Mouse (Mus musculus) forebrain, embryonic 15.5 days (tissue): ENCODE measurements at regions not wholly inside any gene's neighbourhood (a gene's known extent, or its start where the extent isn't known, plus 50 kb on each side); places are given as distances from the start of the nearest gene placed in this dataset.

ENCODE experiments used
- ATAC-seq: fragments of 200-750 bp; cut with Nextera tagmentation; replicated peaks from 2 replicates; pipeline ENCODE4 v1.8.0; 2017; ENCODE audit warnings: mild to moderate bottlenecking, moderate TSS enrichment, moderate library complexity
- H3K27ac ChIP-seq: fragments of 300-500 bp; sonication (generic); replicated peaks from 2 replicates; pipeline ENCODE4 v1.5.1; 2015; ENCODE audit warnings: mild to moderate bottlenecking, inconsistent platforms
- H3K27me3 ChIP-seq: fragments of 300-500 bp; sonication (generic); 2 replicates; pipeline ENCODE4 v1.6.1; 2015; ENCODE audit warnings: inconsistent platforms
- H3K36me3 ChIP-seq: fragments of 300-500 bp; sonication (generic); 2 replicates; pipeline ENCODE4 v1.6.1; 2015; ENCODE audit warnings: mild to moderate bottlenecking, inconsistent platforms
- H3K4me1 ChIP-seq: fragments of 300-500 bp; sonication (generic); 2 replicates; pipeline ENCODE4 v1.6.1; 2015; ENCODE audit warnings: inconsistent platforms
- H3K4me2 ChIP-seq: fragments of 300-500 bp; sonication (generic); replicated peaks from 2 replicates; pipeline ENCODE4 v1.6.1; 2015; ENCODE audit warnings: mild to moderate bottlenecking, inconsistent platforms
- H3K4me3 ChIP-seq: fragments of 300-500 bp; sonication (generic); 2 replicates; pipeline ENCODE4 v1.5.1; 2015; ENCODE audit warnings: mild to moderate bottlenecking, inconsistent platforms
- H3K9ac ChIP-seq: fragments of 300-500 bp; sonication (generic); replicated peaks from 2 replicates; pipeline ENCODE4 v1.6.1; 2015; ENCODE audit warnings: mild to moderate bottlenecking, inconsistent platforms
- H3K9me3 ChIP-seq: fragments of 300-500 bp; sonication (generic); 2 replicates; pipeline ENCODE4 v1.6.1; 2016; ENCODE audit warnings: inconsistent platforms
- WGBS: fragments of 180-500 bp; shearing (Covaris S2); methylation state at CpG from one replicate; pipeline ENCODE4 v1.1.7; 2015; ENCODE audit warnings: mixed read lengths; 5-methylcytosine and 5-hydroxymethylcytosine counted together

DNA sequence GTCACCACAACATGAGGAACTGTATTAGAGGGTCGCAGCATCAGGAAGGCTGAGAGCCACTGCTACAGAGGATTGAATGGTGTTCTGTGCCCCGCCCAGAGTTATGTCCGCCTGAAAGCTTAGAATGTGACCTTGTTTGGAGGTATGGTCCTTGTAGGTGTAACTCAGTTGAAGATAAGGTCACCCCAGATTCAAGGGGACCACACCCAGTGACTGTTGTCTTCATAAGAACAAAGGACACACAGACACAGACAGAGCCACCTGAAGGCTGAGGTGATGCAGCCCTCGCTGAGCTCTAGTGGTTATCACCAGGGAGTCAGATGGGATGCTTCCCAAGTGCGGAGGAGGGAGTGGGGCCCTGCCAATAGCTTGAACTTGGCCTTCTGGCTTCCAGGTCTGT lies 89.9 kb upstream of the 1600014C23Rik start:
- Histone ChIP-seq H3K9me3 (no peaks in the 10 kb centered on the region), H3K4me1 (peaks cover 8% of the 10 kb centered on the region; the same call in 1 of the 2 replicates), H3K36me3 (no peaks in the 10 kb centered on the region), H3K4me3 (no peak overlapping the region), H3K27ac (no peak overlapping the region), H3K4me2 (no peak overlapping the region), H3K27me3 (no peaks in the 10 kb centered on the region), H3K9ac (no peak overlapping the region)
- ATAC-seq = no peak
- WGBS = 91% methylated on average over 5 of the region's 5 CpGs

DNA sequence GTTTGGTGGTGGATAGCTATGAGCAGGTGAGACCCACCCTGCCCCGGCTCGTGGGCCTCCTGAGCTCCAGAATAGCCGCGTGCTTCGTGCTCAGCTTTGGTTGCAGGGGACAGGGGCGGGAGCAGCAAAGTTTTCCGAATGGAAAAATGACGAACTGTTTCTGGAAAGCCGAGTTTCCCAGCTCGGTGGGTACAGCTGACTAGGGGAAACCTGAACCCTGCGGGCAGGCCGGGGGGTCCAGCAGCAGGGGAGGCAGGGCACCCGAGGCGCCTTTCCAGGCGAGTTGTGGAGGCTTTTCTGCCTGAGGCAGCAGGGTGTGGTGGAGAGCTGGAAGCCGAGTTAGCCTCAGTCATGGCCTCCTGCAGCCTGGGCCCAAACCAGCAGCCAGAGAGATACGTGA lies 88.8 kb upstream of the 1600014C23Rik start:
- no peak for ATAC-seq
- Histone ChIP-seq H3K4me3 (no peak overlapping the region), H3K27me3 (no peaks in the 10 kb centered on the region), H3K27ac (no peak overlapping the region), H3K36me3 (no peaks in the 10 kb centered on the region), H3K9ac (no peak overlapping the region), H3K4me1 (peaks cover 8% of the 10 kb centered on the region; the same call in 1 of the 2 replicates), H3K4me2 (no peak overlapping the region), H3K9me3 (no peaks in the 10 kb centered on the region)
- WGBS = 89% methylated on average over 17 of the region's 17 CpGs

DNA sequence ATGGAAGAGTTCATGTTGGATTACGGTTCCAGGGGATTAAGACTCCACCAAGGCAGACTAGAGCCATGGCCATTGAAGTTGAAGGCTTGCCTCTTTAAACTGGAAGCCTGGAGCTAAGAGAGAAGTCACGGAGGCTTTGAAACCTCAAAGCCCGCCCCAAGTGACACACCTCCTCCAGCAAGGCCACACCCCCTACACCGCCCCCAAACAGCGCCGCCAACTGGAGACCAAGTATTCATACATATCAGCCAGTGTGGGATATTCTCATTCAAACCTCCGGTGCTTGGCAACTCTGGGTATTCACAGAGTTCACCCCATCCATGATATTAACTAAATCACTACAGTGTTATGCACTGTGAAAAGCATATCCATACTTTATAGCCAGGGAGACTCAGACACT lies 87.7 kb upstream of the 1600014C23Rik start:
- no peaks in the 10 kb centered on the region for H3K36me3 ChIP-seq
- no peak for ATAC-seq
- WGBS = 91% methylated on average over 7 of the region's 7 CpGs
- no peaks in the 10 kb centered on the region for H3K9me3 ChIP-seq
- peaks cover 8% of the 10 kb centered on the region; the same call in 1 of the 2 replicates for H3K4me1 ChIP-seq
- H3K4me2 ChIP-seq = no peak overlapping the region
- no peak overlapping the region for H3K27ac ChIP-seq
- H3K9ac ChIP-seq = no peak overlapping the region
- no peak overlapping the region for H3K4me3 ChIP-seq
- no peaks in the 10 kb centered on the region for H3K27me3 ChIP-seq

DNA sequence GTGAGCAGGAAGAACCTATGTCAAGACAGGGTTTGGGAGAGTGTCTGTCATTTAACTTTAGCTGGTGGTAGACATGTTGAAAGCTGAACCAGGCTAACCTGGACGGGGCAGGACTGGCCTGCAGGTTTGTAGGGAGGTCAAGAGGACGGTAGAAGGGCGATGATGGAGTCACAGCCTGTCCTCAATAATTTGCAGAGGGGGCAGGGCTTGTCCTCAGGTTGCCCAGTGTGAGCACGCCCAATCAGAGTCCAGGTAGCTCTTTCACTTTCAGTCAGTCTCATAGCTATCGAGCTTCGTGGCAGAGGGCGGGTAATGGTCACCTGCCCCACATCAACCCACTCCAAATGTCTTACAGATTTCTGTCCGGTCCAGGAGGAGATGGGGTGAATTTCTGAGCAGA lies 85.5 kb upstream of the 1600014C23Rik start:
- H3K27me3 ChIP-seq = no peaks in the 10 kb centered on the region
- no peak overlapping the region for H3K9ac ChIP-seq
- 90% methylated on average over 8 of the region's 8 CpGs for WGBS
- ATAC-seq = no peak
- no peaks in the 10 kb centered on the region for H3K36me3 ChIP-seq
- no peak overlapping the region for H3K27ac ChIP-seq
- no peaks in the 10 kb centered on the region for H3K9me3 ChIP-seq
- H3K4me1 ChIP-seq = no peaks in the 10 kb centered on the region
- no peak overlapping the region for H3K4me2 ChIP-seq
- no peak overlapping the region for H3K4me3 ChIP-seq

DNA sequence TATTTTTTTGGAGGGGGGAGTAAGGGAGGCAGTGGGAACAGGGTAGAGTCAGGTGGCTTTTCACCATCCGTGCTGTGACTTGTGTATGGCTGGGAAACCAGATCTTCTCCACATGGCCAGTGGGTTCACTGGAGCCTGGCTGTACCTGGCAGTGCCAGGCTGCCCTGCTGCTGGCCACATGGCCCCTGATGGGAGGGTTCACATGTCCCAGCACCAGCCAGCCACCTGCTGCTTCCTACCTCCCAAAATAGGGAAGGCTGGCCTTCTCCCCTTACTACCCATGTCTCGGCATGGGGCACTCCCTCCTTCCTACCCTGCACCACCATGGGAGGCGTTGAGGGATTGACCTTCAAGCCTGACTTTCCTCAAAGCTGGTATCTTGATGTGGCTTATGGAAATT lies 82.9 kb upstream of the 1600014C23Rik start:
- Histone ChIP-seq H3K9me3 (no peaks in the 10 kb centered on the region), H3K36me3 (no peaks in the 10 kb centered on the region), H3K4me2 (no peak overlapping the region), H3K4me3 (no peak overlapping the region), H3K27me3 (no peaks in the 10 kb centered on the region), H3K27ac (no peak overlapping the region), H3K9ac (no peak overlapping the region), H3K4me1 (no peaks in the 10 kb centered on the region)
- whole genome bisulfite sequencing = 85% methylated on average over 3 of the region's 3 CpGs
- no peak for ATAC-seq

DNA sequence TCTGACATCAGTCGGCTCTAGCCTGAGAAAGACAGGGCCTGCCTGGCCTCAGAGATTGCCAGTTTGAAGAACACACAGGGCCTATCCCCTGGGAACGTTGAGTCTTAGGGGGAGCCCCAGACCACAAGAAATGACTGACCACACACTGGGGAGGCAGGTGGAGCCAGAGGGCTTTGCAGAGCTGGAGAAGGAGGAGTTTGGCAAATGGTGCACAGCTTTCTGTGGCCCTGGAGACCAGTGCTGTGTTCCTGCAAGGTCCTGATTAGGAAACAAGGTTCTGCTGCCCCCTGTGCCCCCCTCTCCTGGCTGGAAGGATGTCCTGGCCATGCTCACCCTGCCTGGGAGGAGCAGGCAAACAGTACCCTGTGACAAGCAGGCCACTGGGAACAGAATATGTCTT lies 82.2 kb upstream of the 1600014C23Rik start:
- Histone ChIP-seq H3K4me2 (no peak overlapping the region), H3K27ac (no peak overlapping the region), H3K27me3 (no peaks in the 10 kb centered on the region), H3K4me3 (no peak overlapping the region), H3K4me1 (no peaks in the 10 kb centered on the region), H3K9me3 (no peaks in the 10 kb centered on the region), H3K9ac (no peak overlapping the region), H3K36me3 (no peaks in the 10 kb centered on the region)
- WGBS = 46% methylated on average over 2 of the region's 2 CpGs
- ATAC-seq = no peak

DNA sequence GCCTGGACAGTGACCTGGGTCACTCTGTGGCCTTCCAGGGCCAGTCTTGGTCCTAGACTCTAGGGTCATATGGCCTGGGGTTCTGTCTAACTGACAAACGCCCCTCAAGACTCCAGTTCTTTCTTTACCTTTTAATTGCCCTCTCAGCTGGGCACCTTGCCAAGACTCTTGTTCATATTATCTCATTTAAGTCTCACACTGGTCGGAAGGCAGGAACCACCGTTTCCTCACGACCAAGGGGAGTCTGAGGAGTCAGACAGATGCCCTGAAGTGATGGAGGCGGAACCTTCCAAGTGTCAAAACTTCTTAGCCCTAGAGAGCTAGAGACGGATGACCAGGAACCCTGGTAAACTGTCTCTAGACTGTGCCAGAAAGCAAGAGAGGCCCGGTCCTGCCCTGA lies 81.7 kb upstream of the 1600014C23Rik start:
- no peak overlapping the region for H3K4me2 ChIP-seq
- H3K9ac ChIP-seq = no peak overlapping the region
- H3K4me3 ChIP-seq = no peak overlapping the region
- no peaks in the 10 kb centered on the region for H3K36me3 ChIP-seq
- H3K9me3 ChIP-seq = no peaks in the 10 kb centered on the region
- WGBS = 36% methylated on average over 7 of the region's 7 CpGs
- no peaks in the 10 kb centered on the region for H3K27me3 ChIP-seq
- ATAC-seq = no peak
- no peaks in the 10 kb centered on the region for H3K4me1 ChIP-seq
- H3K27ac ChIP-seq = no peak overlapping the region

DNA sequence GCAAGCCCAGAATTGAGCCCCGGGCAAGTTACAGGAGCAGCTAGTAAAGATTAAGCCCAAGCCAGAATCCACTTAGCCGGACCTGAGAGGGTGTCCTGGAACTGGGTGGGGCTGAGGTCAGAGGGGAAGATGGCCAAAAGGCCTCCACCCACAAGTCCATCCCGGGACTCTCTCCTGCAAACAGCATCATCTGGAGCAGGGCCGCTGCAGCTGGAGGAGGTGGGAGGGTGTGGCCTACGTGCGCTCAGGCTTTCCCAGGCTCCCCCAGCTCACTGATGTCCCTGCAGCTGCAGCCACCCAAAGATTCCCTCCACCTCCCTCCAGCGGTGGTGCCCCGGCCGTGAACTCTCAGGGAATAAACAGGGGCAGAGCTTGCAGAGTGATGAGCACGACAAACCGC lies 80.9 kb upstream of the 1600014C23Rik start:
- ATAC-seq = no peak
- H3K4me1 ChIP-seq = no peaks in the 10 kb centered on the region
- no peak overlapping the region for H3K4me2 ChIP-seq
- no peak overlapping the region for H3K27ac ChIP-seq
- no peak overlapping the region for H3K9ac ChIP-seq
- no peaks in the 10 kb centered on the region for H3K9me3 ChIP-seq
- 32% methylated on average over 11 of the region's 11 CpGs for WGBS
- H3K36me3 ChIP-seq = no peaks in the 10 kb centered on the region
- no peaks in the 10 kb centered on the region for H3K27me3 ChIP-seq
- H3K4me3 ChIP-seq = no peak overlapping the region

DNA sequence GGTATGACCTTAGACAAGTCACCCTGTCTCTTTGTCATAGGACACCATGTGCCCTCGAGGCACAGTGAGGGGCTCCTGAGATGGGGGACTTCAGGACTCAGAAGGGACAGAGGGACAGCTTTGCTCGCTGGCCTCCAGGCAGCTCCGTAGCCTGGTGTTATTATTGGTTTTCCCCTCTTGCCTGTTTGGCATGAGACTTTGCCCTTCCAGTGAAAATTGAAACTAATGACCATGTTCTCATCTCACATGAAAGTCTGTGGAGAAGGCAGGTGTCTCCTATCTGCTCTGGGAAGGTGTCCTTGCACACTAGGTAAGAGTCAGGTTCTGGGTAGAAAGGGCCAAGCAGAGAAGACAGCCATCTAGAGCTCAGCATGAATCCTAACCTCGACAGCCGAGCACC lies 80.3 kb upstream of the 1600014C23Rik start:
- ATAC-seq = no peak
- Histone ChIP-seq H3K9ac (no peak overlapping the region), H3K27me3 (no peaks in the 10 kb centered on the region), H3K4me3 (no peak overlapping the region), H3K36me3 (no peaks in the 10 kb centered on the region), H3K4me1 (no peaks in the 10 kb centered on the region), H3K27ac (no peak overlapping the region), H3K9me3 (no peaks in the 10 kb centered on the region), H3K4me2 (no peak overlapping the region)
- WGBS = 61% methylated on average over 5 of the region's 5 CpGs

DNA sequence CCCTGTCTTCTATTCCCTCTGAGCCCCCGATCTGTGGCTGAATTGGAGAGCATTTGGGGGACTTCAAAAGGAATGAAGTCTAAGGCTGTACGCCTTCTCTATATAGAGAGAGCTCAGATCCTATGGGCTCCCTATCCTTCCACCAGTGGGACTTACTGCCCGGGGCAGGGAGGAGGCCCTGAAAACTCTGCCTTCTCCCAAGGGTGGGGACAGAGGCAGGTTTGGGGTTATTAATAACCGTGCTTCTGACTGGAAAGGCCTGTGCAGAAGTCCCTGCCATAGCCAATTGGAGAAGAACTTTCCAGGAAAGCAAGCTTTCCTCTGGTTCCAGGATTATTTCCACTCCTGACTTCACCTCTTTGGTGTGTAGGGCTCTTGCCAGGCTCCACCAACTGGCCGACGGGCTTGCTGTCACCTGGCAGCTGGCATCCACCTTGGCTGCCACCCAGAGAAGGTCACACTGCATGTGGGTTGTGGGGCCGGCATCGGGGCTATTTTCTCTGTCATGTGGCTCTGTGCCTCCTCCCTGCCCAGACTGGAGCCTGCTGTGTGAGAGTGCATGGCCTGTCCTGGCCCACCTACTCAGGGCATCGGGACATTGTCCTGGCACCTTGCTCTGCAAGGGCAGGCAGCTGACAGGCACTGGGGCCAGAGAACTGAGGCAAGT lies 78.8 kb upstream of the 1600014C23Rik start:
- Histone ChIP-seq H3K27ac (no peak overlapping the region), H3K4me2 (no peak overlapping the region), H3K9ac (no peak overlapping the region), H3K27me3 (no peaks in the 10 kb centered on the region), H3K4me3 (no peak overlapping the region), H3K36me3 (no peaks in the 10 kb centered on the region), H3K9me3 (no peaks in the 10 kb centered on the region), H3K4me1 (peaks cover 5% of the 10 kb centered on the region)
- no peak for ATAC-seq
- 78% methylated on average over 9 of the region's 9 CpGs for WGBS

DNA sequence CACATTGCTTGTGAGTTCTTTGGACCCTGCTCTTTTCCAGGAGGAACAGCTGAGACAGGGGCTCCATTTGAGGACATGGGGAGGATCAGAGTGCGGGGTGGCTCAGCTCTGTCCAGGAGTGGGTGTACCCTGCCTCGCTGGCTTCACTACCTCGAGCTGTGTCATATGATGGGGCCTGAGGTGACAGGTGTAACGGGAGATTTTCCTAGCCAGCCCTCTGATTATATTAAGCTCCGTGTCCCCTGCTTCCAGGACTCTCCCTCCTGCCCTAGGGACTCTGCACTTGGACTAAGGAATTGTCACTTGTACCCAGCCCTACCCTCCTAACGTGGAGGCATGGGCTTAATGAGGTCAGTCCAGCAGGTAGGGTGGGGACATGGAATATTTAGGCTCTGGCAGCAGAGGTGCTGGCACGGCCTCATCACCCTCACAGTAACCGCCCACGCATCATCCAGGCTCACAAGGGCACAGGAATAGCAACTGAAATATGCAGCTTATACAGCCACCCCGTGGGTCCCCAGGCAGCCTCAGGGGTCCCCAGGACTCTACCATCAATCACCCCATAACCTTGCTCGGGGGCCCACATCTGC lies 78.1 kb upstream of the 1600014C23Rik start:
- 82% methylated on average over 11 of the region's 11 CpGs for WGBS

DNA sequence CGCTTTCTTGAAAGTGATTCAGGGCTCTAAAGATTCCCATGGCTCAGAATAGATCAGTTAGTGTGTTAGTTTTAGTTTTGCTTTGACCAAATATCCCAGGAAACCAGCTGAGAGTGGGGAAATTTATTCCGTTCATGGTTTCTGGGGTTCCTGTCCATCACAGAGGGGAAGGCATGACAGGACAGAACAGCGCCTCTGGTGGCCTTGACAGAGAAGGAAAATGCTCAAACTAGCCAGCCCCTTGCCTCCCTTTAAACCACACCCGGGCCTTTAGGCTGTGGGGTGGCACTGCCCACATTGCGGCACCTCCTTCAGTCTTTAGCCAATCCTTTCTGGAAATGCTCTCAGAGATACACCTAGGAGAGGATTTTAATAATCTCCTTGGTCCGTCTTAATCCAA lies 76.1 kb upstream of the 1600014C23Rik start:
- peaks cover 24% of the 10 kb centered on the region for H3K4me1 ChIP-seq
- no peak overlapping the region for H3K4me3 ChIP-seq
- no peak overlapping the region for H3K9ac ChIP-seq
- no peak overlapping the region for H3K4me2 ChIP-seq
- H3K27ac ChIP-seq = no peak overlapping the region
- no peaks in the 10 kb centered on the region for H3K36me3 ChIP-seq
- 93% methylated on average over 6 of the region's 6 CpGs for WGBS
- peaks cover 6% of the 10 kb centered on the region; the same call in 1 of the 2 replicates for H3K27me3 ChIP-seq
- no peak for ATAC-seq
- no peaks in the 10 kb centered on the region for H3K9me3 ChIP-seq

More for the DNA sequence above, 78.1 kb upstream of the 1600014C23Rik start:
- Histone ChIP-seq H3K27ac (no peak overlapping the region), H3K4me2 (no peak overlapping the region), H3K36me3 (no peaks in the 10 kb centered on the region), H3K9me3 (no peaks in the 10 kb centered on the region), H3K4me3 (no peak overlapping the region), H3K9ac (no peak overlapping the region), H3K27me3 (no peaks in the 10 kb centered on the region), H3K4me1 (peaks cover 12% of the 10 kb centered on the region)
- no peak for ATAC-seq

DNA sequence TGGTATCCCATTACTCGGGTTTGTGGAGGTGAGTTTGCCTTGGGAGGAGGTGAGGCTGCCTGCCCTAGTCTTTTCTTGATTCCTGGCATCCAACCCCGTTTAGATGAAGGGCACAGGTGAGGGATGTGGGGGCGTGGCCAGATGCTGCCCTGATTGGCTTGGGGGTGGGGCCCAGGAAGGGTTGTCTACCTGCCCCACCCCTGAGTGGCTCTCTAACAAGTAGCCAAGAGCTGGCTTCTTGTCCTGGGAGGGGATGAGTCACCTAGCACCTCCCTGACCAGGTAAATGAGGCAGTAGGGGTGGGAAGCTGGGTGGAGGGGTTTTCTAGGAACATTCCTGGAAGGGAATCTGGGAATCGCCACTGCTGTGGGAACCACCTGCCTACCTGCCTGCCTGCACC lies 74.7 kb upstream of the 1600014C23Rik start:
- Histone ChIP-seq H3K4me1 (peaks cover 24% of the 10 kb centered on the region), H3K4me3 (no peak overlapping the region), H3K36me3 (no peaks in the 10 kb centered on the region), H3K27me3 (peaks cover 6% of the 10 kb centered on the region; the same call in 1 of the 2 replicates), H3K9ac (no peak overlapping the region), H3K27ac (no peak overlapping the region), H3K4me2 (no peak overlapping the region), H3K9me3 (no peaks in the 10 kb centered on the region)
- WGBS = 72% methylated on average over 4 of the region's 4 CpGs
- no peak for ATAC-seq
